Mouse (Mus musculus) testis, adult 2 months (tissue): ENCODE data around the gene Slc35b2. TPM values are rescaled to one million over a fixed set of nuclear protein-coding genes. Genes with fewer than 3 reads are reported as not detected.

Experiments used
- H3K27ac ChIP-seq: fragments of 200-500 bp; 2 replicates; pipeline ENCODE4 v1.5.1; 2012; ENCODE audit warnings: low read depth, low read length; ENCODE audit not compliant: control insufficient read depth, insufficient read depth
- H3K27me3 ChIP-seq: fragments of 200-500 bp; 2 replicates; pipeline ENCODE4 v1.6.1; 2012; ENCODE audit warnings: mild to moderate bottlenecking, low read length, moderate library complexity; ENCODE audit not compliant: control insufficient read depth, insufficient read depth
- H3K36me3 ChIP-seq: fragments of 200-500 bp; 2 replicates; pipeline ENCODE4 v1.6.1; 2012; ENCODE audit warnings: mild to moderate bottlenecking, low read length; ENCODE audit not compliant: control insufficient read depth, insufficient read depth
- H3K4me1 ChIP-seq: fragments of 200-500 bp; 2 replicates; pipeline ENCODE4 v1.6.1; 2012; ENCODE audit warnings: low read length; ENCODE audit not compliant: control insufficient read depth, insufficient read depth
- H3K4me3 ChIP-seq: fragments of 200-500 bp; 2 replicates; pipeline ENCODE4 v1.5.1; 2012; ENCODE audit warnings: low read depth, mild to moderate bottlenecking, low read length, moderate library complexity, mixed read lengths; ENCODE audit not compliant: control insufficient read depth
- CTCF ChIP-seq: fragments of 200-500 bp; IDR thresholded peaks from 2 replicates; pipeline ENCODE4 v1.5.1; 2012; ENCODE audit warnings: low read depth, mild to moderate bottlenecking, inconsistent platforms, low read length, moderate library complexity; ENCODE audit not compliant: control insufficient read depth, insufficient read depth, insufficient replicate concordance
- POLR2A ChIP-seq: fragments of 200-500 bp; IDR thresholded peaks from 2 replicates; pipeline ENCODE4 v1.6.1; 2012; ENCODE audit warnings: low read depth, mild to moderate bottlenecking, inconsistent platforms, low read length, moderate library complexity; ENCODE audit not compliant: control insufficient read depth
- polyA plus RNA-seq: library from polyadenylated mRNA; depleted of rRNA; stranded (reverse); fragments of >200 nt; gene quantifications from 2 replicates; pipeline ENCODE4 v1.2.3, GENCODE M21; 2012

The Slc35b2 gene
- polyA plus RNA-seq, 1 experiment = 26.6 TPM

GRCm38 (mm10) chr17:45580958-45581477 lies 17.3 kb downstream of the Slc35b2 start:
- H3K36me3 ChIP-seq = no peaks in the 10 kb centered on the region
- no peaks in the 10 kb centered on the region for H3K27me3 ChIP-seq
- peak overlapping the region; percentile 38; the same call in 1 of the 2 replicates for H3K27ac ChIP-seq
- H3K4me3 ChIP-seq = no peak overlapping the region
- TF ChIP-seq POLR2A = no peak
- no peak for TF ChIP-seq CTCF
- H3K4me1 ChIP-seq = peaks cover 12% of the 10 kb centered on the region

- no peak overlapping the region for H3K4me3 ChIP-seq
- TF ChIP-seq CTCF = no peak
- TF ChIP-seq POLR2A = no peak
- H3K27me3 ChIP-seq = no peaks in the 10 kb centered on the region
- H3K4me1 ChIP-seq = peaks cover 13% of the 10 kb centered on the region
- no peak overlapping the region for H3K27ac ChIP-seq
- H3K36me3 ChIP-seq = no peaks in the 10 kb centered on the region
Observed at GRCm38 (mm10) chr17:45581567-45581983, 17.9 kb downstream of the Slc35b2 start.

- TF ChIP-seq CTCF (no peak), POLR2A (no peak)
- no peaks in the 10 kb centered on the region for H3K27me3 ChIP-seq
- H3K27ac ChIP-seq = no peak overlapping the region
- H3K4me3 ChIP-seq = no peak overlapping the region
- no peaks in the 10 kb centered on the region for H3K36me3 ChIP-seq
- peaks cover 13% of the 10 kb centered on the region for H3K4me1 ChIP-seq
Observed at GRCm38 (mm10) chr17:45582188-45582587, 18.5 kb downstream of the Slc35b2 start.

- no peak for TF ChIP-seq POLR2A
- TF ChIP-seq CTCF = no peak
- Histone ChIP-seq H3K27ac (no peak overlapping the region), H3K36me3 (no peaks in the 10 kb centered on the region), H3K4me1 (peaks cover 13% of the 10 kb centered on the region), H3K27me3 (no peaks in the 10 kb centered on the region), H3K4me3 (no peak overlapping the region)
Observed at GRCm38 (mm10) chr17:45582715-45583355, 19.2 kb downstream of the Slc35b2 start.

GRCm38 (mm10) chr17:45584096-45584896 lies 20.6 kb downstream of the Slc35b2 start:
- peak overlapping the region; percentile 83 for H3K27ac ChIP-seq
- H3K4me3 ChIP-seq = no peak overlapping the region
- H3K4me1 ChIP-seq = peaks cover 15% of the 10 kb centered on the region
- H3K36me3 ChIP-seq = no peaks in the 10 kb centered on the region
- TF ChIP-seq CTCF (no peak), POLR2A (peak; percentile 35; the same call in 1 of the 2 replicates)
- H3K27me3 ChIP-seq = no peaks in the 10 kb centered on the region

- Histone ChIP-seq H3K27ac (peak overlapping the region; percentile 83), H3K4me3 (no peak overlapping the region)
Observed at GRCm38 (mm10) chr17:45584939-45585678, 21.4 kb downstream of the Slc35b2 start.

GRCm38 (mm10) chr17:45585725-45586448 lies 22.2 kb downstream of the Slc35b2 start:
- Histone ChIP-seq H3K36me3 (no peaks in the 10 kb centered on the region), H3K4me1 (peaks cover 20% of the 10 kb centered on the region), H3K27ac (peak overlapping the region; percentile 69; the same call in 1 of the 2 replicates), H3K4me3 (no peak overlapping the region), H3K27me3 (no peaks in the 10 kb centered on the region)
- TF ChIP-seq CTCF (no peak), POLR2A (0 out of 2 replicates have a peak, but pooled peaks have one; percentile 9)

More at GRCm38 (mm10) chr17:45584939-45585678, 21.4 kb downstream of the Slc35b2 start:
- Histone ChIP-seq H3K27me3 (no peaks in the 10 kb centered on the region), H3K36me3 (no peaks in the 10 kb centered on the region), H3K4me1 (peaks cover 16% of the 10 kb centered on the region)
- TF ChIP-seq CTCF (peak; percentile 89), POLR2A (no peak)
